Mouse (Mus musculus): ENCODE measurements around the gene Kif24. TPM values are rescaled to one million over a fixed set of nuclear protein-coding genes. Genes with fewer than 3 reads are reported as not detected.

Kif24 gene
- polyA plus RNA-seq, 1 experiment from 2014 or later: 5.7 TPM

DNA sequence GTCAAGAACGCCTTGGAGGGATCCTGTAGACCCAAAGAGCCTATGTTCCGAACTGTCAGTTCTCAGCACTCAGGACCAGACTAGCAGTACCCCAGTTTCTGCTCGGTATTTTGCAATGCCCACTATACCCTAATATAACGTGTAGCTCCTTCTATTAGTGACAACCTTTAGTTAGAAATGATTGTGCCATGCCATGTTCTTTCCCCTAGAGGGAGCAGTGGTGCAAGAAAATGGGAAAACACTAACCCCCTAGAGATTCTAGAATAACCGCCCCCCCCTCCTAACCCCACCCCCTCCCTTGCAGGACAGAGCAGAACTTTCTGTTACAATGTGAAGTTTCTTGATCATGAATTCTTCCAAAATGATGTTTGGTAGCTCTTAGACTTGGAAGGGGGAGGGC, 39.6 kb upstream of the Kif24 start:
- Histone ChIP-seq H3K36me3 (ENCODE audit: control insufficient read depth, insufficient read depth, low read length) (no peaks in the 10 kb centered on the region), H3K9me3 (ENCODE audit: control insufficient read depth, low read length) (no peaks in the 10 kb centered on the region), H3K9ac (ENCODE audit: low read depth, low read length) (no peak overlapping the region), H3K4me2 (ENCODE audit: low read depth, low read length) (no peak overlapping the region), H3K4me1 (ENCODE audit: control insufficient read depth, insufficient read depth, low read length) (peaks cover 9% of the 10 kb centered on the region; the same call in 1 of the 2 replicates), H3K27ac (replicated peaks; ENCODE audit: low read depth, low read length) (no peak overlapping the region), H3K4me3 (ENCODE audit: low read depth, low read length) (no peak overlapping the region), H3K27me3 (replicated peaks; ENCODE audit: control insufficient read depth, insufficient read depth, low read length) (peaks cover 32% of the 10 kb centered on the region)
- no peak for DNase-seq (ENCODE audit: low spot score)
- 68% methylated on average over 5 of the region's 5 CpGs for WGBS
- ATAC-seq (ENCODE audit: low read depth): no peak

GRCm38 (mm10) chr4:41502986-41503412, 38.3 kb upstream of the Kif24 start, which contains the start of gene AI464131:
TSS of gene AI464131 (minus strand) at chr4:41503076.
- Histone ChIP-seq H3K9me3 (ENCODE audit: control insufficient read depth, low read length) (no peaks in the 10 kb centered on the region), H3K4me2 (ENCODE audit: low read depth, low read length) (peak within 1 kb of the TSS; percentile 55), H3K36me3 (ENCODE audit: control insufficient read depth, insufficient read depth, low read length) (no peaks in the 10 kb centered on the region), H3K4me3 (ENCODE audit: low read depth, low read length) (peak within 1 kb of the TSS; percentile 38), H3K27me3 (replicated peaks; ENCODE audit: control insufficient read depth, insufficient read depth, low read length) (peaks cover 39% of the 10 kb centered on the region), H3K27ac (replicated peaks; ENCODE audit: low read depth, low read length) (peak within 1 kb of the TSS; percentile 31; the same call in 1 of the 2 replicates), H3K4me1 (ENCODE audit: control insufficient read depth, insufficient read depth, low read length) (peaks cover 16% of the 10 kb centered on the region), H3K9ac (ENCODE audit: low read depth, low read length) (peak within 1 kb of the TSS; percentile 34; the same call in 1 of the 2 replicates)
- 1% methylated on average over 13 of the region's 18 CpGs for WGBS
- peak; percentile 93 for ATAC-seq (ENCODE audit: low read depth)
- DNase-seq (ENCODE audit: low spot score): peak; percentile 98

- H3K9me3 ChIP-seq (ENCODE audit: control insufficient read depth, low read length): no peaks in the 10 kb centered on the region
- no peaks in the 10 kb centered on the region for H3K36me3 ChIP-seq (ENCODE audit: control insufficient read depth, insufficient read depth, low read length)
- 14% methylated on average over 16 of the region's 20 CpGs for WGBS
- peak overlapping the region; percentile 34; the same call in 1 of the 2 replicates for H3K9ac ChIP-seq (ENCODE audit: low read depth, low read length)
- H3K27ac ChIP-seq (replicated peaks; ENCODE audit: low read depth, low read length): peak overlapping the region; percentile 31; the same call in 1 of the 2 replicates
- DNase-seq (ENCODE audit: low spot score) (peak; percentile 88), ATAC-seq (ENCODE audit: low read depth) (peak; percentile 62)
- H3K4me1 ChIP-seq (ENCODE audit: control insufficient read depth, insufficient read depth, low read length): peaks cover 22% of the 10 kb centered on the region
- peak overlapping the region; percentile 55 for H3K4me2 ChIP-seq (ENCODE audit: low read depth, low read length)
- H3K27me3 ChIP-seq (replicated peaks; ENCODE audit: control insufficient read depth, insufficient read depth, low read length): peaks cover 44% of the 10 kb centered on the region
- H3K4me3 ChIP-seq (ENCODE audit: low read depth, low read length): peak overlapping the region; percentile 38
Measured at GRCm38 (mm10) chr4:41502171-41502940, 37.7 kb upstream of the Kif24 start.

DNA sequence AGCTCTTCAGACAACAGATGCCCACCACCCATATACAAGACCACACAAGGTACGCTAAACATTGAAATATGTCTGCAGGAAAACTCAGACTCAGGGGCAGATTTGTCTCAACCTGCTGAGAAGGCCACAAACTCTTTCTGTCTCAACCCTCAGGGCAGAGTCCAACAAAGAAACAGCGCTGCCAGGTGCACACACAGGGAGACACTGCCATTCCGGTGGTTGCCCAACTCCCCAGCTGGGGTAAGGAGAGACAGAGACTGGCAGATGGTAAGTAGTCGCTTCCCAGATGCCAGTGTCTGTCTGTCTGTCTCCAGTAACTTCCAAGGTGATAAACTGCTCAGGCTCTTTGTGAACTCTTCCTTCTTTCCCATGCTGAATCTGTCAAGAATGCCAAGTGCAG, 36.1 kb upstream of the Kif24 start:
- Histone ChIP-seq H3K27ac (replicated peaks; ENCODE audit: low read depth, low read length) (no peak overlapping the region), H3K4me1 (ENCODE audit: control insufficient read depth, insufficient read depth, low read length) (peaks cover 16% of the 10 kb centered on the region), H3K9me3 (ENCODE audit: control insufficient read depth, low read length) (no peaks in the 10 kb centered on the region), H3K4me3 (ENCODE audit: low read depth, low read length) (no peak overlapping the region), H3K9ac (ENCODE audit: low read depth, low read length) (no peak overlapping the region), H3K36me3 (ENCODE audit: control insufficient read depth, insufficient read depth, low read length) (no peaks in the 10 kb centered on the region), H3K4me2 (ENCODE audit: low read depth, low read length) (no peak overlapping the region), H3K27me3 (replicated peaks; ENCODE audit: control insufficient read depth, insufficient read depth, low read length) (peaks cover 54% of the 10 kb centered on the region)
- DNase-seq (ENCODE audit: low spot score) (no peak), ATAC-seq (ENCODE audit: low read depth) (no peak)
- 60% methylated on average over 4 of the region's 4 CpGs for WGBS

DNA sequence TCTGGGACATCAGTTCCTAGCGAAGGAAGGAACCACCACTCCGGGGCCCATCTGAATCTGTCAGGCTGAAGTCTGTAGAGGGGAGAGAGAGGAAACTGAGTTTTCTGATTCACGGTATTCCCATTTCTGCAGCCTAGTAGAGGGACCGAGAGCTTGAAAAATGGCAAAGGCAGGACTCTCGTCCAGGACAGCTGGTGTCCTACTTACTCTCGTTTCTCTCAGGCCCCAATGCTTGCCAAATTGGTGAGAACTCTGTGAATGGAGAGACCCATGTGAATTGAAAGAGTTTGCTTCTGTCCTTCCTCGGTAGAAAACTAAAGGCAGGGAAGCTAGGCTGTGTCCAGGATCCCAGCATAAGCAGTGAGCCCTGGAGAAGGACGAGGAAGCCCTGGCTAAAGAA, 34.9 kb upstream of the Kif24 start:
- Histone ChIP-seq H3K9me3 (ENCODE audit: control insufficient read depth, low read length) (no peaks in the 10 kb centered on the region), H3K9ac (ENCODE audit: low read depth, low read length) (no peak overlapping the region), H3K36me3 (ENCODE audit: control insufficient read depth, insufficient read depth, low read length) (no peaks in the 10 kb centered on the region), H3K27me3 (replicated peaks; ENCODE audit: control insufficient read depth, insufficient read depth, low read length) (peaks cover 57% of the 10 kb centered on the region), H3K4me1 (ENCODE audit: control insufficient read depth, insufficient read depth, low read length) (peaks cover 16% of the 10 kb centered on the region), H3K27ac (replicated peaks; ENCODE audit: low read depth, low read length) (no peak overlapping the region), H3K4me2 (ENCODE audit: low read depth, low read length) (no peak overlapping the region), H3K4me3 (ENCODE audit: low read depth, low read length) (no peak overlapping the region)
- ATAC-seq (ENCODE audit: low read depth) (no peak), DNase-seq (ENCODE audit: low spot score) (no peak)
- WGBS: 70% methylated on average over 8 of the region's 8 CpGs

- DNase-seq (ENCODE audit: low spot score): no peak
- 16% methylated on average over 38 of the region's 43 CpGs for WGBS
- no peak overlapping the region for H3K9ac ChIP-seq (ENCODE audit: low read depth, low read length)
Measured at GRCm38 (mm10) chr4:41498921-41499391, 34.3 kb upstream of the Kif24 start.

DNA sequence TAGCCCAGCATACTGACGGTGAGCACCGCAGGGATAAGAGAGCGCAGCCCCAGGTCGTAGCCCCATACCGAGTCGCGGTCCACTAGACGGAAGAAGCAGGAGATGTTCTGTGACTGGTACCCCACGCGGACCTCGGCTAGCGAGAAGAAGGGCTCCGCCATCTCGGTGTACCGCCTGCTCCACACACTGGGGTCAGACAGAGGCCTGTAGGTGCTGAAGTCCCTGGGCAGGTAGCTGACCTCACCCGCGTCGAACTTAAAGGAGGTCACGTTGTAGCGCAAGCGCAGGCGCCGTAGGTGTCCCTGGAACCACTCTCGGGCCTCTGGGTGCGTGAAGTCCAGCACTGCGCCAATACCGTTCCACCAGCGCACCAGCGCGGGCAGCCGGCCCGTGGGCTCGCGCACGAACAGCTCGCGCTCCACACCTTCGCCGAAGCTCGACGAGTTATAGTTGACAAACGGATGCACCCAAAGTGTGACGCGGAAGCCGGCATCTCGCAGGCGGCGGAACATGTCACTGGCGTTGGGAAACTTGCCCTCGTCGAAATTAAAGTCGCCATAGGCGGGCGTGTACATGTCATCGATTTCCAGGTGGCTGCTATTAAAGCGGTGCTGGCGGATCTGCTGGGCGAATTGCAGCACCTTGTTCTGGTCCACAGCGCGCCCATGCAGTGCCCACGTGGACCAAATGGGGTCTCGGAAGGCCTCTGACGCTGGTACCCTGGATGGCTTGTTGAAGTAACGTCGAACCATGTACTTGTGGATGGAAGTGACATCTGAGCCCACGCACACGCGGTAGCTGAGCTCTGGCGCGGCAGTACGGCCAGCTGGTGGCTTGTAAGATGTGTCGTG, 33.5 kb upstream of the Kif24 start:
- Histone ChIP-seq H3K4me1 (ENCODE audit: control insufficient read depth, insufficient read depth, low read length) (peaks cover 16% of the 10 kb centered on the region), H3K36me3 (ENCODE audit: control insufficient read depth, insufficient read depth, low read length) (no peaks in the 10 kb centered on the region), H3K9ac (ENCODE audit: low read depth, low read length) (0 out of 2 replicates have a peak overlapping the region, but pooled peaks have one; percentile 27), H3K27ac (replicated peaks; ENCODE audit: low read depth, low read length) (no peak overlapping the region), H3K9me3 (ENCODE audit: control insufficient read depth, low read length) (no peaks in the 10 kb centered on the region), H3K27me3 (replicated peaks; ENCODE audit: control insufficient read depth, insufficient read depth, low read length) (peaks cover 57% of the 10 kb centered on the region), H3K4me2 (ENCODE audit: low read depth, low read length) (peak overlapping the region; percentile 55), H3K4me3 (ENCODE audit: low read depth, low read length) (peak overlapping the region; percentile 36)
- no peak for DNase-seq (ENCODE audit: low spot score)
- ATAC-seq (ENCODE audit: low read depth): no peak
- 12% methylated on average over 46 of the region's 72 CpGs for WGBS

More at GRCm38 (mm10) chr4:41498921-41499391, 34.3 kb upstream of the Kif24 start:
- Histone ChIP-seq H3K4me3 (ENCODE audit: low read depth, low read length) (peak overlapping the region; percentile 36), H3K27me3 (replicated peaks; ENCODE audit: control insufficient read depth, insufficient read depth, low read length) (peaks cover 57% of the 10 kb centered on the region), H3K27ac (replicated peaks; ENCODE audit: low read depth, low read length) (no peak overlapping the region), H3K9me3 (ENCODE audit: control insufficient read depth, low read length) (no peaks in the 10 kb centered on the region), H3K36me3 (ENCODE audit: control insufficient read depth, insufficient read depth, low read length) (no peaks in the 10 kb centered on the region), H3K4me2 (ENCODE audit: low read depth, low read length) (peak overlapping the region; percentile 55), H3K4me1 (ENCODE audit: control insufficient read depth, insufficient read depth, low read length) (peaks cover 16% of the 10 kb centered on the region)
- ATAC-seq (ENCODE audit: low read depth): no peak

- Histone ChIP-seq H3K4me2 (ENCODE audit: low read depth, low read length) (peak overlapping the region; percentile 55), H3K36me3 (ENCODE audit: control insufficient read depth, insufficient read depth, low read length) (no peaks in the 10 kb centered on the region), H3K9ac (ENCODE audit: low read depth, low read length) (0 out of 2 replicates have a peak overlapping the region, but pooled peaks have one; percentile 27), H3K9me3 (ENCODE audit: control insufficient read depth, low read length) (no peaks in the 10 kb centered on the region), H3K27ac (replicated peaks; ENCODE audit: low read depth, low read length) (no peak overlapping the region), H3K27me3 (replicated peaks; ENCODE audit: control insufficient read depth, insufficient read depth, low read length) (peaks cover 57% of the 10 kb centered on the region), H3K4me1 (ENCODE audit: control insufficient read depth, insufficient read depth, low read length) (peaks cover 16% of the 10 kb centered on the region), H3K4me3 (ENCODE audit: low read depth, low read length) (peak overlapping the region; percentile 36)
- peak; percentile 32 for DNase-seq (ENCODE audit: low spot score)
- no peak for ATAC-seq (ENCODE audit: low read depth)
- 8% methylated on average over 30 of the region's 34 CpGs for WGBS
Measured at GRCm38 (mm10) chr4:41497579-41497978, 32.9 kb upstream of the Kif24 start.

Measured in embryonic facial prominence, embryonic 14.5 days (tissue).